Mouse (Mus musculus) lung, embryonic 16.5 days (tissue): ENCODE results near the gene Slit3. TPM values are rescaled to one million over a fixed set of nuclear protein-coding genes. Genes with fewer than 3 reads are reported as not detected.

Experiments
- ATAC-seq: fragments of 200-750 bp; cut with Nextera tagmentation; 2 replicates; pipeline ENCODE4 v1.8.0; 2017; ENCODE audit warnings: low read depth, mild to moderate bottlenecking, moderate library complexity
- H3K27ac ChIP-seq: fragments of 300-500 bp; sonication (generic); 2 replicates; pipeline ENCODE4 v1.5.1; 2014; ENCODE audit warnings: mild to moderate bottlenecking, control low read depth, low read length
- H3K27me3 ChIP-seq: fragments of 300-500 bp; sonication (generic); 2 replicates; pipeline ENCODE4 v1.6.1; 2014; ENCODE audit warnings: low read depth, low read length, mixed read lengths; ENCODE audit not compliant: control insufficient read depth, insufficient read depth
- H3K36me3 ChIP-seq: fragments of 300-500 bp; sonication (generic); 2 replicates; pipeline ENCODE4 v1.6.1; 2014; ENCODE audit warnings: low read length; ENCODE audit not compliant: control insufficient read depth, insufficient read depth
- H3K4me1 ChIP-seq: fragments of 300-500 bp; sonication (generic); replicated peaks from 2 replicates; pipeline ENCODE4 v1.6.1; 2014; ENCODE audit warnings: low read length, mixed read lengths; ENCODE audit not compliant: control insufficient read depth, insufficient read depth
- H3K4me2 ChIP-seq: fragments of 300-500 bp; sonication (generic); 2 replicates; pipeline ENCODE4 v1.6.1; 2014; ENCODE audit warnings: low read depth, low read length, control low read depth
- H3K4me3 ChIP-seq: fragments of 300-500 bp; sonication (generic); 2 replicates; pipeline ENCODE4 v1.5.1; 2014; ENCODE audit warnings: mild to moderate bottlenecking, low read length, control low read depth
- H3K9ac ChIP-seq: fragments of 300-500 bp; sonication (generic); 2 replicates; pipeline ENCODE4 v1.6.1; 2014; ENCODE audit warnings: low read length, control low read depth
- H3K9me3 ChIP-seq: fragments of 300-500 bp; sonication (generic); 2 replicates; pipeline ENCODE4 v1.6.1; 2016; ENCODE audit warnings: low read length; ENCODE audit not compliant: control insufficient read depth
- WGBS: fragments of 180-500 bp; shearing (Covaris S2); extraction: QIAGEN DNeasy Blood & Tissue Kit; methylation state at CpG from one replicate; pipeline ENCODE4 v1.1.7; 2014; 5-methylcytosine and 5-hydroxymethylcytosine counted together
- polyA plus RNA-seq: library from polyadenylated mRNA; unstranded; fragments of >200 nt; fragmentation: Nextera tagmentation; extraction: Ambion mirVana; gene quantifications from 2 replicates; pipeline ENCODE4 v1.2.1, GENCODE M21; 2015

Gene Slit3
- polyA plus RNA-seq, 1 experiment from 2014 or later = 9.1 TPM

DNA sequence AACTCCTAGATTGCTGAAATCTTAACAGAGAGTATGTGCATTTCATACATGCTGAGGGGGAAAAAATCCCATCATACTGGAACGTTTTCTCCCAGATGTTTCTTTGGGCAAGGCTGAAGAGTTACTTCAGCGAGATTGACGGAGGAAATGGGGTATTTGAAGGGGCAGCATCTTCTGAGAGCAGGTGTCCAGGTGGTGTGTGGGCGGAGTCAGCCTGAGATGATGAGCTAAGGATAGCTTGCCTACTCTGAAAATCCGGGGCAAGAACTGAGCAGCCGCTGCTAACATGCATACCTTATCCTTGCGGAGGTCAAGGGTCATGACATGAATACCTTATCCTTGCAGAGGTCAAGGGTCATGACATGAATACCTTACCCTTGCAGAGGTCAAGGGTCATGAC, 576.5 kb downstream of the Slit3 start:
- 87% methylated on average over 7 of the region's 7 CpGs for WGBS
- Histone ChIP-seq H3K27ac (no peak overlapping the region), H3K27me3 (no peaks in the 10 kb centered on the region), H3K4me2 (no peak overlapping the region), H3K4me3 (no peak overlapping the region), H3K4me1 (no peaks in the 10 kb centered on the region), H3K36me3 (no peaks in the 10 kb centered on the region), H3K9ac (no peak overlapping the region), H3K9me3 (no peaks in the 10 kb centered on the region)
- ATAC-seq = no peak

DNA sequence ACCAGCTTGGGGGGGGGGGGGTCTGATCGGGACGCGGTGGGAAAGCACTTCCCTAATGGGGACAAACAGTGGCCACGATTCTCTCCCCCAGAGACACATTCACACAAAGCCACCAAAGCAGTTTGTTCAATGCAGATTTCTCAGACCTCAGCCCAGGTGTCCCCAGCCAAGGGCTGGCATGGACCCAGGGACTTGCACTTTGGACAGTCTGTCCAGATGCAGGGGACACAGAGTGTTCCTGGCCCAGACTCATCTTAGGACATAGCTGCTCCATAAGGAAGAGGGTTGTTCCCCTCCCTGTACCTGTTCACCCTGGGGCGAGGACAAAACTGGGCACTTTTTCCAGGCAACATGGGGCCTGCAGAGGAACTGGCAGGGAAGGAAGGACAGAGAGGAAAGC, 577.9 kb downstream of the Slit3 start:
- WGBS = 91% methylated on average over 5 of the region's 5 CpGs
- H3K4me2 ChIP-seq = no peak overlapping the region
- H3K27me3 ChIP-seq = no peaks in the 10 kb centered on the region
- peaks cover 4% of the 10 kb centered on the region; the same call in 1 of the 2 replicates for H3K9me3 ChIP-seq
- H3K36me3 ChIP-seq = peaks cover 6% of the 10 kb centered on the region
- ATAC-seq = no peak
- no peaks in the 10 kb centered on the region for H3K4me1 ChIP-seq
- H3K9ac ChIP-seq = no peak overlapping the region
- H3K4me3 ChIP-seq = no peak overlapping the region
- no peak overlapping the region for H3K27ac ChIP-seq

DNA sequence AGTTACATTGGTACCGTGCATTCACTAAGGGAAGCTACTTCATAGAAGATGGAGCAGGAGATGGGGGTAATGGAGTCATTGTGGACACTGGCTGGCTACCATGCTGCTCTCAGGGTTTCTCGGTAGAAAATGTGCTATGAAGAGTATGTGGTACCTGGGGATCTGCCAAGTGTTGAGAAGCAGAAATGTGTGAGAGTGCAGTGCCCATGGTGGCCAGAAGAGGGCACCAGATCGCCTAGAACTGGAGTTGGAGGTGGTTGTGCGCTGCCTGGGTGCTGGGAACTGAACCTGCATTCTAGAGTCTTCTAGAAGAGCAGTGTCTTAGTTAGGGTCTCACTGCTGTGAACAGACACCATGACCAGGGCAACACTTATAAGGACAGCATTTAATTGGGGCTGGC, 582.4 kb downstream of the Slit3 start:
- 67% methylated on average over 4 of the region's 4 CpGs for WGBS
- H3K9ac ChIP-seq = no peak overlapping the region
- no peak overlapping the region for H3K4me2 ChIP-seq
- no peak for ATAC-seq
- no peaks in the 10 kb centered on the region for H3K4me1 ChIP-seq
- H3K36me3 ChIP-seq = peaks cover 6% of the 10 kb centered on the region
- H3K4me3 ChIP-seq = no peak overlapping the region
- H3K9me3 ChIP-seq = peaks cover 4% of the 10 kb centered on the region; the same call in 1 of the 2 replicates
- H3K27me3 ChIP-seq = no peaks in the 10 kb centered on the region
- H3K27ac ChIP-seq = no peak overlapping the region

DNA sequence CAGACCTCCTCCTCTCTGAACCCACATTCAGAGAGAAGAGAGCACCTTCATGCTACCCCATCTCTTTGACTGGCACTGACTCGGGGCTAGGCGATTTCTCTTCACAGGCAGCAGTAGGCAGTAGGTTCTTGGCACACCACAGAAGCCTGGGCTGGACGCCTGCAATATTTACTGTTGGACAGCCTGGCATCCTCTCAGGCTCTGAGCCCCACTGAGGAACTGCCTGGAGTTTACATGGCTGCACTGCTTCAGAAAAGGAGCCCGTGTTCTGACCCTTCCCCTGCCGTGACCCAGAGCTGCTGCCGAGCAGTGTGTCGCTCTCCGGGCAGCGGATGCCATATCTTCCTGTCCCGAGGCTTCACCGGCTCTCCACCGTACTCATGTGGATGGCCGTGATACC, 583.4 kb downstream of the Slit3 start:
- ATAC-seq = no peak
- Histone ChIP-seq H3K9me3 (peaks cover 4% of the 10 kb centered on the region; the same call in 1 of the 2 replicates), H3K4me2 (no peak overlapping the region), H3K27me3 (no peaks in the 10 kb centered on the region), H3K27ac (no peak overlapping the region), H3K36me3 (peaks cover 6% of the 10 kb centered on the region), H3K4me1 (no peaks in the 10 kb centered on the region), H3K9ac (no peak overlapping the region), H3K4me3 (no peak overlapping the region)
- WGBS = 94% methylated on average over 13 of the region's 13 CpGs

DNA sequence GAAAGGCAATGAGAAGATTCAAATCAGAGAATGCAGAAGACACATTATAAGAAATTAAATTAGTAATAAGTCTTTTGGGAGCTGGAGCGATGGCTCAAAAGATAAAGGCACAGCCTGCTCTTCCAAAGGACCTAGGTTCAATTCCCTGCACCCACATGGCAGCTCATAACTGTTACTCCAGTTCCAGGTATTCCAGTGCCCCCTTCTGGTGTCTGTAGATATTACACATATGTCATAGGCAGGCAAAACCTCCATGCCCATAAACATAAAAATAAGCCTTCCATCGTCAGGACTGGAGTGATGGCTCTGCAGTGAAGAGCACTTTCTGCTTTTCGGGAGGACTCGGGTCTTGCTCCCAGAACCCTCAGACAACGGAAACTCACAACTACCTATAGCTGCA, 583.9 kb downstream of the Slit3 start:
- peaks cover 4% of the 10 kb centered on the region; the same call in 1 of the 2 replicates for H3K9me3 ChIP-seq
- H3K9ac ChIP-seq = no peak overlapping the region
- no peaks in the 10 kb centered on the region for H3K4me1 ChIP-seq
- no peak overlapping the region for H3K4me2 ChIP-seq
- peaks cover 6% of the 10 kb centered on the region for H3K36me3 ChIP-seq
- no peaks in the 10 kb centered on the region for H3K27me3 ChIP-seq
- no peak overlapping the region for H3K27ac ChIP-seq
- WGBS = 85% methylated on average over 5 of the region's 5 CpGs
- ATAC-seq = no peak
- H3K4me3 ChIP-seq = no peak overlapping the region

DNA sequence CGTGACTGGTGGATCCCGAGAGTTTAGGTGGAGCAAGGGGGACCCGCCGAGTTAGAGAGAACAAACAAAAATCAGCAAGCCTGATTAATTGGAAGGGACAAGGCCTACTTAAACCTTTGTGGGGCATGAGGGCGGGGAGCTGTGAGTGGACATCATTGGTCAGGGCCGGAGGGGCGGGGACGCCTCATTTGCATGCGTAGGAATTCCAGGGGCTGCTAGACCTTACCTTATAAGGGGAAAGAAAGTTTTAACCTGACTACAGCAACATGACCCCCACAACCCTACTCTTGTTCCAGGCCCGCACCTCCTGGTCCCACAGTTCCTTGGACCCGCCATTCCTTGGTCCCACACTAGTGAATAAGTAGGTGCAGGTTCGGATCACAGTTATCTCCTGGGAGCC, 586.4 kb downstream of the Slit3 start:
- ATAC-seq = no peak
- peaks cover 6% of the 10 kb centered on the region for H3K36me3 ChIP-seq
- no peak overlapping the region for H3K4me2 ChIP-seq
- H3K4me1 ChIP-seq = no peaks in the 10 kb centered on the region
- WGBS = 85% methylated on average over 12 of the region's 12 CpGs
- H3K4me3 ChIP-seq = no peak overlapping the region
- no peak overlapping the region for H3K9ac ChIP-seq
- H3K27me3 ChIP-seq = no peaks in the 10 kb centered on the region
- no peak overlapping the region for H3K27ac ChIP-seq
- peaks cover 4% of the 10 kb centered on the region; the same call in 1 of the 2 replicates for H3K9me3 ChIP-seq

DNA sequence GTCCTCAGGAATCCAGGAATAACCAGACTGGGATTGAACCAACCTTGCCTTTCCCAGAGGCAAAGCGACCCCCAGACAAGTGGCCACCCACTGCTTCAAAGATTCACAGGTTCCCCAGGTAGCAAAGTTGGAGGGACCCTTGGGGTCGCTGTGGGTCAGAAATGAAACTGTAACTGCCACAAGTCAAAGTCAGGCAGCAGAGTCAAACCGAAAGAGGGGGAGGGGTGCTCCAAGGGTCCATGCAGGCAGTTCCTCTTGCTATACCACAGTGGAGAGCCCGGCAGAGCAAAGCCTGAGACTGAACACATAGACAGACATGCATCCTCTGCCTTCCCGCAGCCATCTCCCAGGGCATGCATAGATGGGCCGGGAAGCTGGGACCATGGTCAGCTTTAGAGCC, 590.3 kb downstream of the Slit3 start:
- Histone ChIP-seq H3K4me3 (no peak overlapping the region), H3K4me2 (no peak overlapping the region), H3K9me3 (no peaks in the 10 kb centered on the region), H3K27me3 (no peaks in the 10 kb centered on the region), H3K27ac (no peak overlapping the region), H3K4me1 (no peaks in the 10 kb centered on the region), H3K9ac (no peak overlapping the region), H3K36me3 (no peaks in the 10 kb centered on the region)
- no peak for ATAC-seq
- 75% methylated on average over 6 of the region's 6 CpGs for WGBS

DNA sequence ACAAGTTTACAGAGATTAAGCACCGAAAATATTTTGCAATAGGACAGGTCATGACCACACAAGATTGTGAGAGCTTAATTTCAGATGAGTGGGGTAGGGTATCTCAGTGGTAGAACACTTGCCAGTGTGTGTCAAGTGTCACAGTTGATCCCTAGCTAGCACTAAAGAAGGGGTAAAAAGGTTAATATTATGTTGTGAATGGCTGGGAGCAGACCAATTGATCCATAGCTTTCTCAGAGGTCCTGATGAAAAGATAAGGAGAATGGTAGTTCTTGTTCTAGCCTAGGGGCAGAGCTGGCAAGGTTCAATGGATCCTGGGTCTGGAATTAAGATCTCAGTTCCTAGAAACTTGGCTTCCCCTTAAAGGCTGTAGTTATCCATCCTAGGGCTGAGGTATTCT, 597.9 kb downstream of the Slit3 start:
- no peaks in the 10 kb centered on the region for H3K36me3 ChIP-seq
- no peak overlapping the region for H3K4me2 ChIP-seq
- H3K4me3 ChIP-seq = no peak overlapping the region
- H3K4me1 ChIP-seq = no peaks in the 10 kb centered on the region
- no peak for ATAC-seq
- 66% methylated on average over 1 of the region's 1 CpGs for WGBS
- no peaks in the 10 kb centered on the region for H3K9me3 ChIP-seq
- H3K9ac ChIP-seq = no peak overlapping the region
- no peaks in the 10 kb centered on the region for H3K27me3 ChIP-seq
- H3K27ac ChIP-seq = no peak overlapping the region

DNA sequence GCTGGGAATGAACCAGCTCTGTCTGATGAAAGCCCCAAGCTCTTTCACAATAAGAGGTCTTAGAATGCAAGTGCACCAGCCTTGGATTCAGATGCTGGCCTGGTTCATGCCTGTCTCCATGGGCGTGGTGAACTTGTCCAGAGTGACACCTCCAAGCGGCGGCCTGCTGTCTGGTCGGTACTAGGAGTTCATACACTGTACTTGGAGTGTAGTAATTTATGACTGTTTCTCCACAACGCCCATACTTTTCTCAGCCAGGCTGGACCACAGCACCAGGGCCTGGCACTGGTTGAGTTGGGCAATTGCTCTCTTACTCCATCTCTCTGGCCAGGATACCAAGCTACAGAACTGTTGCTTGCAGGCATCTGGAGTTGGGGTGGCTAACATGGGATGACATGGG, 602.9 kb downstream of the Slit3 start:
- no peak for ATAC-seq
- no peaks in the 10 kb centered on the region for H3K4me1 ChIP-seq

DNA sequence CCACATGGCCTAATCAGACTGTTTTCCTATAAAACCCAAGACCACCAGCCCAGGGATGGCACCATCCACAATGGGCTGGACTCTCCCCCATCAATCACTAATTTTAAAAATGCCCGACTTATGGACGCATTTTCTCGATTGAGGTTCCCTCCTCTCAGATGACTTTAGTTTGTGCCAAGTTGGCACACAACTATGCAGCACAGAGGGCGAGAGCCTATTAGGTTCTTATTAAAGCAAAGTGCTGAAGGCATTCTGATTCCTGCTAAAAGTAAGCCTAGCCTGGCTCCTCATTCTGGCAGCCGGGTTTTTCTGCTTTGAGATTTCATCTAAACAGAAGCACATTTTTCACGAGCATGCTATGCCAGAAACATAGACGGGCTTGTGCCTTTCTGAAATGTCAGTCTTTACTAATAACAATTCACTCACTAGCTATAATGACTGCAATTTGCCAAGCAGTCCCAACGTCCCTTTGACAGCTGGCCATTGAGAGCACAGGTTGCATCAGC, 605.4 kb downstream of the Slit3 start:
- no peak overlapping the region for H3K4me2 ChIP-seq
- no peaks in the 10 kb centered on the region for H3K4me1 ChIP-seq
- H3K36me3 ChIP-seq = no peaks in the 10 kb centered on the region
- H3K9me3 ChIP-seq = no peaks in the 10 kb centered on the region
- no peaks in the 10 kb centered on the region for H3K27me3 ChIP-seq
- H3K9ac ChIP-seq = no peak overlapping the region
- H3K4me3 ChIP-seq = no peak overlapping the region
- no peak for ATAC-seq
- H3K27ac ChIP-seq = no peak overlapping the region
- WGBS = 71% methylated on average over 8 of the region's 8 CpGs

More for the DNA sequence above, 602.9 kb downstream of the Slit3 start:
- Histone ChIP-seq H3K36me3 (no peaks in the 10 kb centered on the region), H3K27ac (no peak overlapping the region), H3K27me3 (no peaks in the 10 kb centered on the region), H3K4me2 (no peak overlapping the region), H3K9me3 (no peaks in the 10 kb centered on the region), H3K9ac (no peak overlapping the region), H3K4me3 (no peak overlapping the region)
- WGBS = 87% methylated on average over 5 of the region's 5 CpGs
